Mouse (Mus musculus) forebrain, embryonic 13.5 days (tissue): ENCODE results near the gene Csrp3. TPM values are rescaled to one million over a fixed set of nuclear protein-coding genes. Genes with fewer than 3 reads are reported as not detected.

Experiments
- ATAC-seq: fragments of 200-750 bp; cut with Nextera tagmentation; 2 replicates; pipeline ENCODE4 v1.8.0; 2017
- H3K27ac ChIP-seq: fragments of 300-500 bp; sonication (generic); 2 replicates; pipeline ENCODE4 v1.5.1; 2015; ENCODE audit warnings: inconsistent platforms, mild to moderate bottlenecking, moderate library complexity
- H3K27me3 ChIP-seq: fragments of 300-500 bp; sonication (generic); 2 replicates; pipeline ENCODE4 v1.6.1; 2015; ENCODE audit warnings: mild to moderate bottlenecking, inconsistent platforms
- H3K36me3 ChIP-seq: fragments of 300-500 bp; sonication (generic); 2 replicates; pipeline ENCODE4 v1.6.1; 2015; ENCODE audit warnings: mild to moderate bottlenecking, inconsistent platforms; ENCODE audit not compliant: poor library complexity, severe bottlenecking
- H3K4me1 ChIP-seq: fragments of 300-500 bp; sonication (generic); 2 replicates; pipeline ENCODE4 v1.6.1; 2015; ENCODE audit warnings: inconsistent platforms
- H3K4me2 ChIP-seq: fragments of 300-500 bp; sonication (generic); 2 replicates; pipeline ENCODE4 v1.6.1; 2015; ENCODE audit warnings: inconsistent platforms, mild to moderate bottlenecking, moderate library complexity
- H3K4me3 ChIP-seq: fragments of 300-500 bp; sonication (generic); 2 replicates; pipeline ENCODE4 v1.5.1; 2015; ENCODE audit warnings: mild to moderate bottlenecking, inconsistent platforms
- H3K9ac ChIP-seq: fragments of 300-500 bp; sonication (generic); 2 replicates; pipeline ENCODE4 v1.6.1; 2015; ENCODE audit warnings: mild to moderate bottlenecking, inconsistent platforms
- H3K9me3 ChIP-seq: fragments of 300-500 bp; sonication (generic); replicated peaks from 2 replicates; pipeline ENCODE4 v1.6.1; 2016; ENCODE audit warnings: inconsistent platforms
- WGBS: fragments of 180-500 bp; shearing (Covaris S2); methylation state at CpG from one replicate; pipeline ENCODE4 v1.1.7; 2015; 5-methylcytosine and 5-hydroxymethylcytosine counted together
- polyA plus RNA-seq: library from polyadenylated mRNA; unstranded; fragments of >200 nt; fragmentation: Nextera tagmentation; extraction: Ambion mirVana; gene quantifications from 2 replicates; pipeline ENCODE4 v1.2.1, GENCODE M21; 2015

Csrp3 gene
- polyA plus RNA-seq, 1 experiment from 2014 or later = not detected

DNA sequence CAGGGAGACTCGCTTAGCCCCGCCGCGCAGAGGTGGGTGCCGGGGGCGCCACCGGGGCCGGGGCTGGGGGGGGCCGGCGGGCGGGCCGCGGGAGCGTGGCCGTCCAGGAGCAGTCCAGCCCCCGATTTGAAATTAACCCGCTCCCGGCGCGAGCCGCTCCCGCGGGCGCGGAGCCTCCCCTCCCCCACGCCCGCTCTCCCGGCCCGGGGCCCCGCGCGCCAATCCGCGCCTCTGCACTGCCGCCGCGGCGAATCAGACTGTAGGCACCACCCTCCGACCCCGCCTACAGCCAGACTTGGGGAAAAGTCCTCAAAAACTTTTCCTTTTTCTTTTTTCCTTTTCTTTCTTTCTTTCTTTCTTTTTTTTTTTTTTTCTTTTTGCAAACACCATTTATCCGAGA lies 33.7 kb upstream of the Csrp3 start, which contains the start of gene E2f8:
TSS of gene E2f8 (minus strand) at position 111 of the 400 bp plus-strand sequence.
- H3K27me3 ChIP-seq = peaks cover 37% of the 10 kb centered on the region
- ATAC-seq = peak; percentile 84
- peak within 1 kb of the TSS; percentile 96 for H3K4me2 ChIP-seq
- H3K9ac ChIP-seq = peak within 1 kb of the TSS; percentile 82
- no peaks in the 10 kb centered on the region for H3K9me3 ChIP-seq
- peaks cover 22% of the 10 kb centered on the region for H3K4me1 ChIP-seq
- H3K4me3 ChIP-seq = peak within 1 kb of the TSS; percentile 72
- peak within 1 kb of the TSS; percentile 81 for H3K27ac ChIP-seq
- H3K36me3 ChIP-seq = peaks cover 16% of the 10 kb centered on the region
- WGBS = under 1% methylated on average over 40 of the region's 41 CpGs

DNA sequence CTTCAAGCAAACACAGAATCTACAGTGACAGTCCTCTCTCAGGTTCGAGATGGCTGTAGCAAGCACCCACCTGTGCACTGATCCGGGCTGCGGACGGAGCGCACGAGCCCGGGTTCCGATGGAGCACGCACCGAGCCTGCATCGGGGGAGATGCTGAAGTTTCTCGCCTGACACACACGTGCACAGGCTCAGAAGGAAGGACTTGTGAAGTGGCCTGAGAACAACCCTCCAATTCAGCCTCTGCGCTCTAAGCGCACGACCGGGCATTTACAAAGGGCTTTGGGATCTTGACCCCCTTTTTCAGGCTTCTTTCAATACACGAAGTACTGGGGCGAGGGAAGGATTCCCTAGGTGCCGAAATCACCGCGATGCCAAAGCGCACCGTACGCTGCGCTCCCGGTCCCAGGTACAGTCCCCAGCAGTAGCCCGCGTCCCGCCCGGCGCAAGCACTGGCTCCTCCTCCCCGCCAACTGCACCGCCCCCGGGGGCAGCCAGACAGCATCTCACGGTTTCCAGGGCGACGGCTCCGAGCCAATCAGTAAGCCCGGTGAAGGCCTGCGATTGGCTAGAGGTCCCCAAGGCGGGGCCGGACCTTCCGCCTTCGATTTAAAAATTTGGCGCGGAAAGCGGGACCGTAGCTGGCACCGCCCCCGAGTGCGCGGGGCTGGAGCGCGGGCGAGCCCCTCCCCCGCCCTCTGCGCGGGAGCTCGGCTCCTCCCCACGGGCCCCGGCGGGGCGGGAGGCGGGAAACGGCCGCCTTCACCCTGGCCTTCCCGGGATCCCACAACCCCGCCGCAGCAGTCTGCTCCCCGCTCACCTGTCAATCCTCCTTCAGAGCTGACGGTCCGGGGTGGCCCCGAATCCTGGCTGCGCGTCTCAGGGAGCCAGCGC lies 33.0 kb upstream of the Csrp3 start:
- peak; percentile 99 for ATAC-seq

DNA sequence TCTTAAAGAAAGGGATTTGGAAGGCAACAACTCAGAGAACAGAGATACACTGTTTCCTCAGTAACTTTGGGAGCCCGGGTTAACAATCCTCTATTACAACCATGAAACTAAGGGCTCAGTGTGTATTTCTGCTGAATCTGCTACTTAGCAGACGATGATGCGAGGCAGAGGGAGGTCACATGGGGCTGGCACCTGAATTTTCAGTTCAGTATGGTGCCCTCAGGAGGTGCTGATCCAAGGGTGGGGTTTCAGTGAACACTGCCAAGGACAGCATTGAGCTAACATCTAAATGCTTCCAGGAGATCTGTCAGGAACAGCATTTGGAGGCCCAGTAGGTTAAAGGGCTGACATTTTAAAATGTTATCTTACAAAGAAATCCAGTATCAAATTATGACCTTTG lies 31.7 kb upstream of the Csrp3 start:
- H3K4me3 ChIP-seq = peak overlapping the region; percentile 30
- whole genome bisulfite sequencing = 47% methylated on average over 3 of the region's 3 CpGs
- no peak overlapping the region for H3K27ac ChIP-seq
- ATAC-seq = no peak
- peaks cover 22% of the 10 kb centered on the region for H3K4me1 ChIP-seq
- H3K36me3 ChIP-seq = peaks cover 31% of the 10 kb centered on the region
- H3K9me3 ChIP-seq = no peaks in the 10 kb centered on the region
- peak overlapping the region; percentile 47 for H3K9ac ChIP-seq
- peaks cover 28% of the 10 kb centered on the region for H3K27me3 ChIP-seq
- H3K4me2 ChIP-seq = peak overlapping the region; percentile 57

More for the DNA sequence above, 33.0 kb upstream of the Csrp3 start:
- Histone ChIP-seq H3K36me3 (peaks cover 18% of the 10 kb centered on the region), H3K9ac (peak overlapping the region; percentile 82), H3K9me3 (no peaks in the 10 kb centered on the region), H3K27me3 (peaks cover 37% of the 10 kb centered on the region), H3K4me3 (peak overlapping the region; percentile 72), H3K4me1 (peaks cover 22% of the 10 kb centered on the region), H3K27ac (peak overlapping the region; percentile 81), H3K4me2 (peak overlapping the region; percentile 96)
- under 1% methylated on average over 65 of the region's 77 CpGs for WGBS

DNA sequence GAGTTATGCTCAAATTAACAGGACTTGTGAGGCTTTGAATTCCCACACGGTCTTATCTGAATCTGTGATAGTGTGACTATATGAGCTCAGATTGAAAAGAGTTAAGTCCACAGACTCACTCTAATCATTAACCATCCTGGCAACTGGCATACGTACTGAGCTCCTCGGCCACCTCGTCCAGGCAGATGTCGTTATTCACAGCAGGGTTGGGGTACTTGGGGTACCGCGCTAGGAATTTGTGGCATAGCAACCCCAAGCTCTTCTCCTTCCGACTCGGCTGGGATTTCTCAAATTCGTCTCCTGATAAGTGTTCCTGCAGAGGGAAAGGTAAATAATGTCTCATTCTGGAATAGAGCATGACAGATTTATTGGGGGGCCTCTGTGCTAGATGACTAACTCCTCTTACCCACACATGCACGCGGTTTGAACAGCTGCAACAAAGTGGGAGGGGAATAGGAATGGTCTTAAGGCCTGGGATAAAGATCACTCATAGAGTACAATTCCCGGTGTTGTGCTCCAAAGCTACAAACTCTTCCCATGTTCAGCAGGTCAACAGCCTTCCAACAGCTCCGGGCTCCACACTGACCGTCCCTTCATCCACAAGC lies 30.1 kb upstream of the Csrp3 start:
- H3K27ac ChIP-seq = no peak overlapping the region
- no peak for ATAC-seq
- peaks cover 22% of the 10 kb centered on the region for H3K4me1 ChIP-seq
- 90% methylated on average over 15 of the region's 15 CpGs for WGBS
- H3K4me2 ChIP-seq = no peak overlapping the region
- no peak overlapping the region for H3K4me3 ChIP-seq
- H3K27me3 ChIP-seq = peaks cover 11% of the 10 kb centered on the region
- H3K9ac ChIP-seq = no peak overlapping the region
- peaks cover 48% of the 10 kb centered on the region for H3K36me3 ChIP-seq
- no peaks in the 10 kb centered on the region for H3K9me3 ChIP-seq

DNA sequence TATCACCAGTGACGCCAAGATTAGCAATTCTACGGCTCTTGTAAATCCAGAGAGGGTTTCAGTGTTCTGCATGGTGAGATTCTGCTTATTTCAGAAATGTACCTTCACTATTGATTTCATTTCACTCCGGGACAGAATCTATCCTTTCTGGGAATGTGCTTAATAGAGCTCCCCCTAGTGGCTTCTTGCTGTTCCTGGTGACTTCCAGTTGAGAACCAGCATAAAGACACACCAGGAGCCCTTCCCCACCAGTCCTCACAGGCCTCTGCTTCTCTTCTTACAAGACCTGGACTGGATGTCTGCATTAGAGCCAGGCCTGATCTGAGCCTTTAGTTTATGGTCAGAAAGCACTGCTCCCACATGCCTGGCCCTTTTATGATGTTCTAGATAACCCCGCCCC lies 28.7 kb upstream of the Csrp3 start:
- no peak for ATAC-seq
- H3K36me3 ChIP-seq = peaks cover 62% of the 10 kb centered on the region
- WGBS = 73% methylated on average over 4 of the region's 4 CpGs

DNA sequence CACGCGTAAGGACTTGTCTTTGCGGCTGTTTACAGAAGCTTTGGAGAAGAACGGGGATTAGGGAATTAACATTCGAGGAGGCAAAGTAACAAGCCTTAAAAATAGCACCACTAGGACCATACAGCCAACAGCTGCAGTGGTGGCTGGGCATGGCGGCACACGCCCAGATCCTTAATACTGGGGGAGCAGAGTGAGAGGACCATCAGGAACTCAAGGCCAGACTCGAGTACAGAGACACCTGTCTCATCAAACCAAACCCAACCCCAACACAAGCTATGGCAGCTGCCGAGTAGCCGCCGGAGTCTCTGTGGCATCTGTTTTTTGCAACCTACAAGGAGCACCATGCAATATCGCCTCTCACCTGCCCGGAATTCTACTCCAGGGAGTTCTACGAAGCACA lies 27.3 kb upstream of the Csrp3 start:
- Histone ChIP-seq H3K4me3 (no peak overlapping the region), H3K9ac (no peak overlapping the region), H3K36me3 (peaks cover 76% of the 10 kb centered on the region), H3K9me3 (no peaks in the 10 kb centered on the region), H3K27ac (no peak overlapping the region), H3K27me3 (no peaks in the 10 kb centered on the region), H3K4me2 (no peak overlapping the region), H3K4me1 (peaks cover 9% of the 10 kb centered on the region)
- 88% methylated on average over 14 of the region's 14 CpGs for WGBS
- ATAC-seq = no peak; the same call in 1 of the 2 replicates

More for the DNA sequence above, 28.7 kb upstream of the Csrp3 start:
- H3K4me2 ChIP-seq = no peak overlapping the region
- H3K27ac ChIP-seq = no peak overlapping the region
- H3K27me3 ChIP-seq = no peaks in the 10 kb centered on the region
- no peak overlapping the region for H3K9ac ChIP-seq
- no peaks in the 10 kb centered on the region for H3K9me3 ChIP-seq
- no peak overlapping the region for H3K4me3 ChIP-seq
- peaks cover 12% of the 10 kb centered on the region for H3K4me1 ChIP-seq

DNA sequence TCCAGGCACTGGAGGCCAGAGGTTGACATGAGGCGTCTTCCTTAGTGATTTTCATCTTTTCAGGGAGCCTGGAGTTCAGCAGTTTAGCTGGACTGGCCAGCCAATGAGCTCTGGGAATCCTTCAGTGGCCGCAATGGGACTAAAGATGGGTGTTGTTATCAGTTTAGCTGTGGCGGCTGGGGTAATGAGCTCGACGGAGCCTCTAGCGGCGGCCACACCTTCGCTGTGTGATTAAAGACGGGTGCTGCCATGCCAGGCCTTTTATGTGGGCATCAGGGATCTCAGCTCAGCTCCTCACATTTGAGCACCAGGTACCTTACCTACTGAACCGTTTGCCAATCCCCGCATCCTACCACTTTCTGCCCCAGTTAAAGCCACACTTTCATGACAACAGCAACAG lies 23.5 kb upstream of the Csrp3 start:
- peaks cover 91% of the 10 kb centered on the region for H3K36me3 ChIP-seq
- no peak for ATAC-seq
- H3K4me1 ChIP-seq = no peaks in the 10 kb centered on the region
- no peak overlapping the region for H3K4me2 ChIP-seq
- H3K27me3 ChIP-seq = no peaks in the 10 kb centered on the region
- no peak overlapping the region for H3K4me3 ChIP-seq
- WGBS = 92% methylated on average over 11 of the region's 11 CpGs
- no peaks in the 10 kb centered on the region for H3K9me3 ChIP-seq
- no peak overlapping the region for H3K9ac ChIP-seq
- no peak overlapping the region for H3K27ac ChIP-seq

DNA sequence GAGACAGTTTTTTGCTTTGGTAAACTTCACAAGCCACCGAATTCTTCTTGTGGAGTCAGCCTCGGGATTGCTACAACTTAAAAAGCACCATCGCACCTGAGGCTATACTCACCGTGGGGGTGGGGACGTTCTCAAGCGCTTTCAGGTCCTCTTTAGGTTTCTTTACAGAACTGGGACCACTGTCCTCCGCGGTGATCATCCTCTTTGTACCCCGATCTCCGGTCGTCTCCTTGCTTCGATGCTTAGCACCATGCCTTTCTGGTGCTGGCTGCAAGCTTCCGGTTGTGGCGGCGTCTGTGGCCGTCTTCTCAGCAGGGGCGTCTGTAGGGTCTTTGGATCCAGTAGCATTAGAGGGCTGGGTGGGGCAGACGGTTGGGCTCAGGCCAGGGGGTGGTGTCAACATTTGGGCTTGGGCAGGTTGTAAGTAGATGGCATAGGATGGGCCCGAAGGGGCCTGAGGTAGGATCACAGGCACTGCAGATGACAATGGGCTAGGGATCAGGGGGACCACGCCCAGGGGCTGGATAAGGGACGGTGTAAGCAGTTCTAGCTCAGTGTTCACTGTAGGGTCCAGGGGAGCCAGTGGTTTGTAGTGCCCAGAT lies 22.8 kb upstream of the Csrp3 start:
- H3K36me3 ChIP-seq = peaks cover 93% of the 10 kb centered on the region
- no peaks in the 10 kb centered on the region for H3K27me3 ChIP-seq
- no peaks in the 10 kb centered on the region for H3K4me1 ChIP-seq
- H3K9ac ChIP-seq = no peak overlapping the region
- H3K9me3 ChIP-seq = no peaks in the 10 kb centered on the region
- no peak for ATAC-seq
- no peak overlapping the region for H3K4me3 ChIP-seq
- 94% methylated on average over 21 of the region's 21 CpGs for WGBS
- no peak overlapping the region for H3K27ac ChIP-seq
- no peak overlapping the region for H3K4me2 ChIP-seq

DNA sequence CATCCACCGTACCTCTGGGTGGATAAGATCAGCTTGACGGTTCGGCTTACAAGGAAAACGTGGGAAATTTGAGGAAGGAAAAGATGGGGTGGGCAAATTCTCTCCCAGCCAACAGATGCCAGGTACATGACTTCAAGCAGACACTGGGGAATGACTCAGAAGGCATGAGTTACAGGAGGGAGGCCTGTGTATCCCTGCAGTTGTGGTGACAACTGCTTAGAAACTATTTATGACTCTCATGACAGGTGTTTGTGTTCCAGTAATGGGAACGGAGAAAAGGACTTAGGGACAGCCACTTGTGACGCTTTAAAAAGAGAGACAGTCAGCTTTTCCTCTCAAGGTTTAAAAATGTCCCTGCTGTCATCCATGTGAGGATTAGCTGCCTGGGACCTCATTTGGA lies 22.3 kb upstream of the Csrp3 start:
- no peak for ATAC-seq
- no peak overlapping the region for H3K9ac ChIP-seq
- whole genome bisulfite sequencing = 94% methylated on average over 6 of the region's 6 CpGs
- H3K4me1 ChIP-seq = no peaks in the 10 kb centered on the region
- H3K36me3 ChIP-seq = peaks cover 93% of the 10 kb centered on the region
- H3K9me3 ChIP-seq = no peaks in the 10 kb centered on the region
- no peak overlapping the region for H3K4me3 ChIP-seq
- H3K4me2 ChIP-seq = no peak overlapping the region
- no peak overlapping the region for H3K27ac ChIP-seq
- H3K27me3 ChIP-seq = no peaks in the 10 kb centered on the region

DNA sequence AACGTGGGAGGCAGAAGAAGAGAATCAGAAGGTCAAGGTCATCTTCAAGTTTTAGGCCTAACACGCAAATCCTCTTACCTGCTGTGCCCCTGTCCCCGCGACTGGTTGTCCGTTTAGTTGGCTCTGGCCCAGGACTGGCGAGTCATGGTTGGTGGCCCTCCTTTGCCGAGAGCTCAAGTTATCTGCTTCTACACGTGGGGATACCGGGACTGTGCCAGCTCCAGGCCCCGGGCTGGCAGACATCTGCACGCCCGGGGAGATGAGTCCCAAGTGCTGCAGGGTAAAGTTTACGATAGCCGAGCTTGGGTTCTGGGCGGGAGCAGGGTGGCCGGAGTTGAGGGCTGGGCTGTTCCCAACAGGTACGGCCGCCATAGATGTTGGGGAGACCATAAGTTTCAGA lies 19.7 kb upstream of the Csrp3 start:
- no peaks in the 10 kb centered on the region for H3K4me1 ChIP-seq
- H3K27ac ChIP-seq = no peak overlapping the region
- H3K27me3 ChIP-seq = no peaks in the 10 kb centered on the region
- H3K9me3 ChIP-seq = no peaks in the 10 kb centered on the region
- no peak overlapping the region for H3K9ac ChIP-seq
- no peak overlapping the region for H3K4me3 ChIP-seq
- no peak overlapping the region for H3K4me2 ChIP-seq
- peaks cover 73% of the 10 kb centered on the region for H3K36me3 ChIP-seq
- WGBS = 92% methylated on average over 18 of the region's 18 CpGs
- ATAC-seq = no peak

DNA sequence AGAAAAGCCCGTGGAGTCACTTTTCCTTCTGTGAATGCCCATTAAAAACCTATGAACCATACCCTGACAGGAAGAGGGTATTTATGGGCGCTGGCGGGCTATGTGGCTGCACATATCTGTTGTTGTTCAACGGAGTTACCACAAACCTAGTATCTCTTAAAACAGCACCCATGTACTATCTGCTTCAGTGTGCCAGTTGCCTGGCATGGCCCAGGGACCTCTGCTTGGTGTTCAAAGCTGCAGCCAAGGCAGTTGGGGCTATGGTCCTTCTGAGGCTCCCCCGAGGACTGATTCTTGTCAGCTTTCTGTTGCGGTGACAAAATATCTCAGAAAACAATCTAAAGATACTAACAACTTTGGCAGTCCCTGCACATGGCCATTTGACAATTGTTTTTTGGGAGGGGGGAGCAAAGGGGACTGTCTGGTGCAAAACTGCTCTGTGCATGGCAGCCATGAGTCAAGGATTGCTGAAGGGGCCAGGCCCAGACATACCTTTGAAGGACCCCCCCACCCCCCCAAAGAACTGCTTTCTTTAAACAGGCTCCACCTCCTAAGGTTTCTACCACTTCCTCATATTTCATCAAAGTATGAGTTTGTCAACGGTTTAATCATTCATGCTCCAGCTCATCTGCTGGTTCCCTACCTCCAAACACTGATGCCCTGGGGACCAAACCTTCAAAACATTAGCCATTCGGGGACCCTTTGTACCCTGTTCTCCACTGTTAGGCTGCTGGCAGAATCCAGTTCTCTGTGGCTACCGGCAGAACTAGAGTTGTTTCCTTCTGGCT lies 17.0 kb upstream of the Csrp3 start:
- Histone ChIP-seq H3K4me3 (no peak overlapping the region), H3K9me3 (no peaks in the 10 kb centered on the region), H3K9ac (no peak overlapping the region), H3K27ac (no peak overlapping the region), H3K36me3 (peaks cover 46% of the 10 kb centered on the region), H3K4me1 (no peaks in the 10 kb centered on the region), H3K27me3 (no peaks in the 10 kb centered on the region), H3K4me2 (no peak overlapping the region)
- ATAC-seq = no peak
- 93% methylated on average over 9 of the region's 9 CpGs for WGBS
